Mouse (Mus musculus) G1E (cell line): ENCODE measurements around the gene Lacc1. TPM values are rescaled to one million over a fixed set of nuclear protein-coding genes. Genes with fewer than 3 reads are reported as not detected.

Experiments used
- ATAC-seq: 2 replicates; pipeline ENCODE4 v1.8.0; 2016; ENCODE audit warnings: mild to moderate bottlenecking; ENCODE audit not compliant: insufficient number of reproducible peaks, poor library complexity, low FRiP score, severe bottlenecking; ENCODE audit errors: extremely low read depth
- DNase-seq: peaks from one replicate; pipeline ENCODE4 v3.0.0; 2012; ENCODE audit warnings: low spot score
- H3K27me3 ChIP-seq: 2 replicates; pipeline ENCODE4 v1.6.1; 2012; ENCODE audit warnings: mild to moderate bottlenecking, low read length, inconsistent platforms; ENCODE audit not compliant: insufficient read depth
- H3K36me3 ChIP-seq: replicated peaks from 2 replicates; pipeline ENCODE3; 2012; ENCODE audit warnings: mild to moderate bottlenecking, inconsistent platforms
- H3K4me1 ChIP-seq: 2 replicates; pipeline ENCODE4 v1.6.1; 2012; ENCODE audit warnings: low read depth, low read length, inconsistent platforms, mixed read lengths; ENCODE audit not compliant: insufficient read depth
- H3K4me3 ChIP-seq: 2 replicates; pipeline ENCODE4 v1.5.1; 2012; ENCODE audit warnings: low read depth, mild to moderate bottlenecking, inconsistent platforms, low read length, moderate library complexity, mixed read lengths
- H3K9me3 ChIP-seq: replicated peaks from 2 replicates; pipeline ENCODE4 v1.6.1; 2012; ENCODE audit warnings: inconsistent platforms
- CTCF ChIP-seq: IDR thresholded peaks from 2 replicates; pipeline ENCODE4 v1.5.1; 2012; ENCODE audit warnings: low read depth, low read length, inconsistent platforms, mixed read lengths
- GATA1 ChIP-seq: IDR thresholded peaks from 2 replicates; pipeline ENCODE4 v1.6.1; 2012; ENCODE audit warnings: borderline replicate concordance, low read length, inconsistent platforms, mixed read lengths
- GATA2 ChIP-seq: IDR thresholded peaks from 2 replicates; pipeline ENCODE4 v1.6.1; 2012; ENCODE audit warnings: low read depth, low read length, inconsistent platforms, borderline replicate concordance
- POLR2AphosphoS5 ChIP-seq: IDR thresholded peaks from 2 replicates; pipeline ENCODE4 v1.6.1; 2012; ENCODE audit warnings: low read depth, low read length, inconsistent platforms; ENCODE audit not compliant: insufficient replicate concordance
- TAL1 ChIP-seq: conservative IDR thresholded peaks from 2 replicates; pipeline ENCODE4 v1.6.1; 2012; ENCODE audit warnings: low read depth, low read length, inconsistent platforms, mixed read lengths
- polyA plus RNA-seq: library from polyadenylated mRNA; stranded (reverse); fragments of >175 nt; gene quantifications from 2 replicates; pipeline ENCODE4 v1.2.3, GENCODE M21; 2012
- total RNA-seq, 2 experiments: library from RNA; stranded (forward) in 1 of 2; stranded (reverse) in 1 of 2; fragments of 200-1000 nt in 1 of 2; fragments of >200 nt in 1 of 2; fragmentation: Nextera tagmentation in 1 of 2; gene quantifications; 2 replicates each; pipeline ENCODE4 v1.2.3; 2014 to 2017

Lacc1 gene
- total and polyA plus RNA-seq, 3 experiments: not detected

DNA sequence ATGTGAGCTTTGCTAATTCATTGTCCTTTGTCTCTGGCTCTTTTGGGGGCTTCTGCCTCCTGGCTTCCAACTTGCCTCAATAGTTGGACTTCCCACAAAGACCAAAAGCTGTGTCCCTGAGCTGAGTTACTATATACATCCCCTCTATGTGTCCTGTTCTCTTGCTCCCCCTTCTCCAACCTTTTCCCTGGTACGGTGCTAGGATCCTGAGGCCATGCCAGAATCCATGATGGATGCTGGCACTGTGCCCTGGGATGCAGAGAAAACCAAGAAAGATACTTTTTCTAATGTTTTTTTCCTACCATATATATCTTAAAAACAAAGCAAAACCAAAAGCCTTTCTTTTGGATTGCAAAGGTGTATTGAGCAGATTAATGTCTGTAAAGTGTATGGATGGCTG lies 54.9 kb downstream of the Lacc1 start:
- H3K4me3 ChIP-seq: no peak overlapping the region
- no peaks in the 10 kb centered on the region for H3K27me3 ChIP-seq
- DNase-seq: no peak
- no peak for TF ChIP-seq GATA2
- TF ChIP-seq TAL1: no peak
- TF ChIP-seq POLR2AphosphoS5: no peak
- no peak for TF ChIP-seq GATA1
- no peak for TF ChIP-seq CTCF
- ATAC-seq: no peak
- H3K9me3 ChIP-seq: peaks cover 4% of the 10 kb centered on the region
- H3K36me3 ChIP-seq: no peaks in the 10 kb centered on the region
- H3K4me1 ChIP-seq: no peaks in the 10 kb centered on the region

- H3K9me3 ChIP-seq: peaks cover 4% of the 10 kb centered on the region
- H3K4me1 ChIP-seq: no peaks in the 10 kb centered on the region
- TF ChIP-seq POLR2AphosphoS5 (no peak), GATA1 (no peak), CTCF (no peak), GATA2 (no peak), TAL1 (no peak)
- no peaks in the 10 kb centered on the region for H3K36me3 ChIP-seq
- no peak overlapping the region for H3K4me3 ChIP-seq
- no peaks in the 10 kb centered on the region for H3K27me3 ChIP-seq
- ATAC-seq (no peak), DNase-seq (no peak)
Observed at GRCm38 (mm10) chr14:76981176-76981575, 55.5 kb downstream of the Lacc1 start.

GRCm38 (mm10) chr14:76979569-76979968 lies 57.1 kb downstream of the Lacc1 start:
- TF ChIP-seq GATA2: no peak
- no peak overlapping the region for H3K4me3 ChIP-seq
- ATAC-seq: no peak
- peaks cover 4% of the 10 kb centered on the region for H3K9me3 ChIP-seq
- no peak for DNase-seq
- no peaks in the 10 kb centered on the region for H3K4me1 ChIP-seq
- H3K36me3 ChIP-seq: no peaks in the 10 kb centered on the region
- no peaks in the 10 kb centered on the region for H3K27me3 ChIP-seq

Other genes with a start within 250 kb of the Lacc1 start
- gene Ccdc122, start 132 bp downstream of the Lacc1 start, total RNA-seq (2014; fragmentation: Nextera tagmentation): not detected in 2 replicates
- 0.23 TPM in 1 of 2 replicates, not detected in the other for gene Ccdc122, start 132 bp downstream of the Lacc1 start, total RNA-seq (2017)
- not detected in 2 replicates for gene Ccdc122, start 132 bp downstream of the Lacc1 start, polyA plus RNA-seq
- gene Enox1, start 119.9 kb upstream of the Lacc1 start, total RNA-seq (2014; fragmentation: Nextera tagmentation): not detected in 2 replicates
- 0.05 and 0.17 TPM in 2 replicates for gene Enox1, start 119.9 kb upstream of the Lacc1 start, total RNA-seq (2017)
- gene Enox1, start 119.9 kb upstream of the Lacc1 start, polyA plus RNA-seq: not detected in 2 replicates